Mouse (Mus musculus) liver, embryonic 14.5 days (tissue): ENCODE measurements at regions not wholly inside any gene's neighbourhood (a gene's known extent, or its start where the extent isn't known, plus 50 kb on each side); places are given as distances from the start of the nearest gene placed in this dataset.

Source experiments
- CTCF ChIP-seq: IDR thresholded peaks from 2 replicates; pipeline ENCODE4 v1.5.1; 2016; ENCODE audit warnings: antibody characterized with exemption, low read depth, control low read depth
- EP300 ChIP-seq: IDR thresholded peaks from 2 replicates; pipeline ENCODE4 v1.6.1; 2016; ENCODE audit warnings: antibody characterized with exemption, low read depth

- TF ChIP-seq CTCF (no peak), EP300 (no peak)
These were observed 137.0 kb upstream of the Tenm3 start for GRCm38 (mm10) chr8:48980755-48981154.
